31 mouse cellular contexts compared by ENCODE assay signal in the genomic region with DNA sequence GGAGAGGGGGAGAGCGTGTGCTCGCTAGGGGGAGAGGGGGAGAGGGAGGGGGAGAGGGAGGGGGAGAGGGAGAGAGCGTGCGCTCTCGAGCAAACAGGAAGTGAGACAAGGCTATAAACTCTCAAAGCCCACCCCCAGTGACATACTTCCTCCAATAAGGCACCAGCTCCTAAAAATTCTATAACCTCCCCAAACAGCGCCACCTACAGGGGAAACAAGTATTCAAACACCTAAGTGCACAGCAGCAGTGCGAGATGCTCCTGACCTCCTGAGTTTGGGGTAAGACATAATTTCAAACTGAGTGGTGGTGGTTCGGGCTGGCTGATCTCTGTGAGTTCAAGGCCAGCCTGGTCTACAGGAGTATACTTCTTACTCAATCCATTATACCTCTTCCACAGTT.
DNase-seq lines count a peak whose midpoint lies in the region; ATAC-seq and TF ChIP-seq lines count a peak whose summit lies in the region.
"Had no signal": no experiment of that assay in that cellular context is flagged by ENCODE, and none has a peak within 500 bp of the region (broad histone marks: within the 10 kb centered on the region; RNA-seq: fewer than 3 reads in every experiment).

No protein-coding gene starts in this region.

- no peak for ATAC-seq in kidney, embryonic 15.5 days (replicated peaks; ENCODE audit: low FRiP score)
- ATAC-seq: activated CD4-positive, CD25-positive, alpha-beta regulatory T cell, adult 4 months; forebrain, embryonic 13.5 days; forebrain, embryonic 16.5 days; hindbrain, embryonic 16.5 days; intestine, embryonic 15.5 days; Patski had no signal

- H3K9ac ChIP-seq in kidney, embryonic 15.5 days, result no peak overlapping the region
- H3K9ac ChIP-seq: forebrain, embryonic 13.5 days; heart, embryonic 12.5 days; heart, embryonic 15.5 days; hindbrain, embryonic 13.5 days; intestine, embryonic 15.5 days had no signal

- H3K4me1 ChIP-seq in kidney, embryonic 15.5 days, result no peaks in the 10 kb centered on the region
- H3K4me1 ChIP-seq: forebrain, embryonic 10.5 days; heart, embryonic 12.5 days; heart, embryonic 15.5 days; hindbrain, embryonic 10.5 days; hindbrain, embryonic 13.5 days; intestine, embryonic 15.5 days had no signal

- WGBS in kidney, embryonic 15.5 days, result 89% methylated on average over 7 of the region's 8 CpGs

- H3K27ac ChIP-seq in layer of hippocampus, adult 2 months, result no peak overlapping the region
- no peak overlapping the region for H3K27ac ChIP-seq in kidney, embryonic 15.5 days
- H3K27ac ChIP-seq: forebrain, embryonic 10.5 days; forebrain, embryonic 13.5 days; heart, embryonic 15.5 days; hindbrain, embryonic 10.5 days; hindbrain, embryonic 13.5 days; intestine, embryonic 15.5 days had no signal

- no peaks in the 10 kb centered on the region for H3K9me3 ChIP-seq in kidney, embryonic 15.5 days (replicated peaks)
- H3K9me3 ChIP-seq: forebrain, embryonic 10.5 days; forebrain, embryonic 13.5 days; heart, embryonic 12.5 days; heart, embryonic 15.5 days; hindbrain, embryonic 10.5 days; hindbrain, embryonic 13.5 days; intestine, embryonic 15.5 days had no signal

- H3K36me3 ChIP-seq in kidney, embryonic 15.5 days, result no peaks in the 10 kb centered on the region
- H3K36me3 ChIP-seq: forebrain, embryonic 10.5 days; G1E; heart, embryonic 12.5 days; heart, embryonic 15.5 days; hindbrain, embryonic 10.5 days; hindbrain, embryonic 13.5 days; intestine, embryonic 15.5 days had no signal

- no peaks in the 10 kb centered on the region for H3K27me3 ChIP-seq in kidney, embryonic 15.5 days
- H3K27me3 ChIP-seq: CH12.LX; forebrain, embryonic 13.5 days; heart, embryonic 12.5 days; heart, embryonic 15.5 days; hindbrain, embryonic 13.5 days; intestine, embryonic 15.5 days; Patski had no signal

- H3K4me3 ChIP-seq in layer of hippocampus, adult 2 months, result no peak overlapping the region
- H3K4me3 ChIP-seq in kidney, embryonic 15.5 days (replicated peaks), result no peak overlapping the region
- H3K4me3 ChIP-seq: forebrain, embryonic 10.5 days; forebrain, embryonic 13.5 days; heart, embryonic 12.5 days; heart, embryonic 15.5 days; hindbrain, embryonic 10.5 days; hindbrain, embryonic 13.5 days; intestine, embryonic 15.5 days had no signal

- H3K4me2 ChIP-seq in kidney, embryonic 15.5 days, result no peak overlapping the region
- H3K4me2 ChIP-seq: forebrain, embryonic 13.5 days; heart, embryonic 12.5 days; heart, embryonic 15.5 days; hindbrain, embryonic 13.5 days; intestine, embryonic 15.5 days had no signal

- peak; percentile 42 for TF ChIP-seq CTCF in layer of hippocampus, adult 2 months (conservative IDR thresholded peaks at IDR 0.05)

- DNase-seq in layer of hippocampus, adult 2 months (ENCODE audit: low spot score in 2 of 2), result no peak
- no peak for DNase-seq in layer of hippocampus, adult 11-12 months (ENCODE audit: low spot score)
- peak; percentile 5 for DNase-seq in retina, postnatal 1 day
- no peak for DNase-seq in retina, embryonic 14.5 days (ENCODE audit: low spot score)
- DNase-seq in ES-CJ7 (ENCODE audit: low read depth, low spot score) (peak; percentile 34), ZHBTc4 (ENCODE audit: low read depth, low spot score) (peak; percentile 59)
- DNase-seq in cerebellum, adult 9-11 months, result no peak
- DNase-seq: adrenal gland, postnatal 10 days; adrenal gland, postnatal 36 days; B cell, adult 2 months; cerebellum, adult 11 months; cerebellum, adult 2 months; cerebellum, postnatal 36 days; gastrocnemius, postnatal 10 days; gastrocnemius, postnatal 36 days; heart, postnatal 10 days; heart, postnatal 36 days had no signal

Comparison
In these comparisons a context has a peak if more than half of its experiments do, and no peak if none do; other contexts are left out.
1. DNase-seq: peak in retina, postnatal 1 day (single experiment), ES-CJ7 (single experiment) and ZHBTc4 (single experiment); none in layer of hippocampus, adult 2 months (0 of 2), layer of hippocampus, adult 11-12 months (single experiment), retina, embryonic 14.5 days (single experiment) and cerebellum, adult 9-11 months (single experiment).